Mouse (Mus musculus) frontal cortex, adult 2 months (tissue): ENCODE measurements at regions not wholly inside any gene's neighbourhood (a gene's known extent, or its start where the extent isn't known, plus 50 kb on each side); places are given as distances from the start of the nearest gene placed in this dataset.

Experiments
- DNase-seq, 2 experiments: peaks; one replicate each; pipeline ENCODE4 v3.0.0; 2022; ENCODE audit warnings: low spot score in 1 of 2; ENCODE audit errors: extremely low spot score in 1 of 2

- DNase-seq: no peak
Measured at GRCm38 (mm10) chr19:56039091-56040004, 247.6 kb upstream of the Habp2 start.

GRCm38 (mm10) chr19:56041930-56042329 lies 245.0 kb upstream of the Habp2 start:
- DNase-seq: no peak

DNA sequence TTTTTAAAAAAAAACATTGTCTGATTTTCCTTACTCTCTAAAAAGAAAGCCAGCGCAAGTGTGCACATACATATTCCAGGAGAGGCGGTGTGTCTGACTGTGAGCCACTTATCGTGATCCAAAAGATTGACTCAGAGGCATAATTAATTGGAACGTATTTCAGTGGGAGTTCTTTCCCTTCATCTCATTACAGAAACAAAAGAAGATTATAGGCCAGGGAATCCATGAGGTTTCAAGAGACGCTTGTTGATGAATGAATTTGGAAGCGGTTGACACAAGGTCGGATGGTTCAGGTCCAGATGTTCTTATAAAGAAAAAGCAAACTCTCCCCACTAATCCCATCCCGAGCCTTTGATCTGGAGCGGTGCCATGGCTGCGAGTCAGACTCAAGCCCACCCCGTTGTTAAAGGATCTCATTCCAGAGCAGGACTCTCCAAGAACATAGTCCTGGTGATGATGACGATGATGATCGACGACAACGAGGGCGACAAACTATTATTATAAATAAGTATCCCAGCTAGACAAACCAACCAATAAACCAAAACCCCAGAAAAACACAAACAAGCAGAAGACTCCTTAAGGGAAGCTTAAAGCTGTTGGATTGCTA lies 240.1 kb upstream of the Habp2 start:
- no peak for DNase-seq

- DNase-seq: no peak
Measured at GRCm38 (mm10) chr19:56054186-56054585, 232.8 kb upstream of the Habp2 start.

GRCm38 (mm10) chr19:56056397-56056796 lies 230.5 kb upstream of the Habp2 start:
- DNase-seq: no peak

DNA sequence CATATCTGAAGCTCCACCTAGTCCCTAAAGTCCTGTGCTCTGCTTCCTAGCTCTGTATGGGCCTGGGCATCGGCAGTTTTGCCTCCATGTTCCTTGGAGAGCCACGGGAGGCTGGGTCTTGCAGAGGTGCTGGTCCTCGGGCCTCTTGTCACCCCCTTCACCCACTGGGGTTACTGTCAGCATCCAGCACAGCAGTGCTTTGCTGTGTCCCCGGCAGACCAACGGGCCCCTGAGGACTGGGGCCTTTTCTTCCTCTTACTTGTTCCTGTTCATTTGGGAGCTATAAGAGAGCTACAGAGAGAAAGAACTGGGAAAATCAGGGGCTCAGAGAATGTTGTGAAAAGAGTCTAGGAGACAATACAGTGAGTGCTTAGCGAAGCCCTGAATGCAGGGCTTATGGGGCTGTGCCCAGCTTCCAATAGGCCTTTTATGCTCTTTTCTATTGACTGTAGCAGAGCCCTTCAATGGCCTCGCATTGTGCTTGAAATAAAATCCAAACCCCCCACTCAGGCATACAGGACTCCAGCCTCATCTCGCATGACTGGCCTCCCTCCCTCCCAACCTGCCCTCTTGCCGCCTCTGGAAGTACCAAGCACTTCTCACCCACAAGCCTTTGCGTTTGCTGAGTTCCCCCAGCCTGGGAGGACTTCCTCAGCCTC lies 224.9 kb upstream of the Habp2 start:
- DNase-seq: no peak

GRCm38 (mm10) chr19:56063099-56063498 lies 223.8 kb upstream of the Habp2 start:
- DNase-seq: no peak

GRCm38 (mm10) chr19:56065730-56066129 lies 221.2 kb upstream of the Habp2 start:
- no peak for DNase-seq

- no peak for DNase-seq
Measured at GRCm38 (mm10) chr19:56068165-56068564, 218.8 kb upstream of the Habp2 start.

- no peak for DNase-seq
Measured at GRCm38 (mm10) chr19:56068854-56069253, 218.1 kb upstream of the Habp2 start.

DNA sequence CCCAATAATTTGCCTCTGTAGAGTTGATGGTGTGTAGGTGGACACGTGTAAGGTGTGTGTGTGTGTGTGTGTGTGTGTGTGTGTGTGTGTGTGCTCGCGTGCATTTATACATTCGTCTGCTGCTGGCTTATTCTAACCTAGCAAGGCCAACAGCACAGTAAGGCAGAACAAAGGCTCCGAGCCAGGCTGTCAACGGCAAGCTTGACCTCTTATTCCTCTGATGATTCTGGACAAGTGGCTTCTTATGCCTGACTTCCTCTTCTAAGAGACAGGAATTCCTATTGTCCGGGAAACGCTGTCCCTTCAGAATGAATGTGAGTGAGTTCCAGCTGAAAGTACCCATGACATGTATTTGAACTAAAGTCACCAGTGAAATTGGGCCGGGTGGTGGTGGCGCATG lies 217.7 kb upstream of the Habp2 start:
- no peak for DNase-seq

- DNase-seq: no peak
Measured at GRCm38 (mm10) chr19:56071340-56071739, 215.6 kb upstream of the Habp2 start.

GRCm38 (mm10) chr19:56076128-56076527 lies 210.8 kb upstream of the Habp2 start:
- no peak for DNase-seq

- no peak for DNase-seq
Measured at GRCm38 (mm10) chr19:56077491-56077890, 209.4 kb upstream of the Habp2 start.

GRCm38 (mm10) chr19:56086413-56087083 lies 200.4 kb upstream of the Habp2 start:
- no peak for DNase-seq

- no peak for DNase-seq
Measured at GRCm38 (mm10) chr19:56087127-56087526, 199.8 kb upstream of the Habp2 start.

DNA sequence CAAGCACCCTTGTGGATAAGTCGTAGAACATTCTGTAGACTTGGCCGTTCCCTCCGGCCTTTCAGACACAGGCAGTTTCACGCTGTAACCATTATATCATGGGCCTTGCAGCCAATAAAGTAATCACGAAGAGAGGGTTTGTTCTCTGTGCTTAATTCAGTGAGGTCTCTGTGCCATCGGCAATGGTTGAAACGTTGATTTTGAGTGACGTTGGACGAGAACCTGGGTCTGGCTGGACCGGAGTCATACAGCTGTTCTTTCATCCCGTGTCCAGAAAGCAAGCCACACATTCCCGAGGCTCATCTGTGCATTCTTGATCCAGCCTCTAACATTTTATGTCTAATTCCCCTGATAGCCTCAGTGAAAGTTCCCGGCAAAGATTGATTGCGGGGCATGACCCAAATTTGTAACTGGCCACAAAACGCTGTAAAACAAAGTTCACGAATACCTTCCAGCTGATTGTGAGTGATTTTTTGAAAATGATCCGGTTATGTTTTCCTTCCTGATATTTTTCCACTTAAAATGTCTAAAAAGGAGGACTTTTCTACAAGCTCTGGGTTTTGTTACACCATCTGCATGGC lies 197.1 kb upstream of the Habp2 start:
- DNase-seq: no peak

DNA sequence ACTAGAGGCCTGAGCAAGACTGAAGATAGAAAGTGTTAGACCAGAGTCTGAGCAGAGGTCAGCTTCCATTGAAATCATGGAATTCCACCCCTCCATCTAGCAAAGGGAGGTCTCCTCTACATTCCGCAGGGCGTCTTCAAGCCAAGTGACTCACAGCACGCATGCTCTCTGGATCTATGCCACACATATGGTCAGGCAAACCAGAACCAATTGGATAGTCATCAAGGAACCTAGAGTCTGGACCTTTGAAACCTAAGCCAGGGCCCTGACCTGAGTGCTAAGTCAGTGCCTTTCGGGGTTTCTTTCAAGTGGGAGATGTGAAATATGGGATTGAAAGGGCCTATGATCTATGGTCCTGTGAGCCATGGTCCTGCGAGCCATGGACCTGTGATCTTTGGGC lies 195.4 kb upstream of the Habp2 start:
- DNase-seq: no peak

GRCm38 (mm10) chr19:56095873-56096272 lies 191.1 kb upstream of the Habp2 start:
- no peak for DNase-seq

GRCm38 (mm10) chr19:56099725-56100124 lies 187.2 kb upstream of the Habp2 start:
- no peak for DNase-seq
